Mouse (Mus musculus): ENCODE measurements around the gene Sall4.
"Not testable (repeated sequence)": the region's sequence is repeated elsewhere in the genome, so short reads cannot be mapped to it uniquely, and the experiment has no call there.

Sall4 gene

DNA sequence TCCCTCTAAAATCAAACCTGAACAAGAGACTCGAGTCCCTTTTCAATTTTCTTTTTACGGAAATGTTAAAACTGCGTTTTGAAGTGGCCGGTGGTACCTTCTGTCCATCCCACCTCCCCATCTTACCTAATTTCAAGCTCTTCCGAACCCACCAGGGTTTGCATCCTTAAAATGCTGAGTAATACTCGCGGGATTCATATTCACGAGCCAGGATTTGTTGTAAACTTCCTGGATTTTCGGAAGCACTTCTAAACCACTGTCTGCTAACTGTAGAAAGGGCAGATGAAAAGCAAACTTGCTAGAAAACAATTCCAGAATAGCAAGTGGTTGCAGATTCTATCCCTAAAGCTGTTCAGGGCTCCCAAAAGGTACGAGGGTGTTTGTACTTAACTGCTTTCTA is at the start of gene Sall4:
Sall4 (minus strand) TSS at position 362 of the 400 bp plus-strand sequence.
- DNase-seq, result no peak

DNA sequence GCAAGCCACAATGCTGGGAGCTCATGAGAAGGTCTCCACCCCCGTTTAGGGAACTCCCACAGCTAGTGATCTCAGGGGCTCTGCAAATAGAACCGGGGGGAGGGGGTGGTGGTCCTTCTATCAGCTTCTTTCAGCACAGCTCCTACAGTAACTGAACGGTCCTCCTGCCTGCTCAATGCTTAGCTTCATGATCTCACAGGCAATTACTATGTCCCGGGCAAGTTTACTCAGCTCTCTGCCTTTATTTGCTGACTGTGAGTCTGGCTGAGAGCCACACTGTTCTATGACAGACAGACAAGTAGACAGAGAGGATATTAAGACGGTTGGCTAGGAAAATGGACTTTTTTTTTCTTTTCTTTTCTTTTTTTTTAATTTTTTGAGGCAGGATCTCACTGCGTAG is 45.5 kb upstream of the Sall4 start:
- DNase-seq, result no peak

DNA sequence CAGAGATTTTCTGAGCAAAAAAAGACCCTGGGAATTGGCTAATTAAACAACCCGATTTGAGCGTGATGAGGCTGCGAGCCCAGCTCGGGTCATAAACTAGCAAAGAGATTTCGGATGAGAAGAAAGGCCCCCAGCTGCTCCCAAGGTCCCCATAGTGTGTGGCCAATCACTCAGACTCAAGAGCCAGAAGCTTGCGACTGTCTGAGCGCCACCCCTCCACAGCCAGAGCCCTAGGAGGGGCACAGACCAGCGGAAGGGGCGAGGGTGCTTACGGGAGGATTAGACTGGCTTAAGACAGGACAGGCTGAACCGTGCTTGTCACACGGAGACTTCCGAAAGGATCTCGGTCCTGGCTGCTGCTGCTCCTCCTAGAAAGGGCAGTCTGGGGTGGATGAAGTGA is 42.2 kb upstream of the Sall4 start:
- DNase-seq, result no peak

DNA sequence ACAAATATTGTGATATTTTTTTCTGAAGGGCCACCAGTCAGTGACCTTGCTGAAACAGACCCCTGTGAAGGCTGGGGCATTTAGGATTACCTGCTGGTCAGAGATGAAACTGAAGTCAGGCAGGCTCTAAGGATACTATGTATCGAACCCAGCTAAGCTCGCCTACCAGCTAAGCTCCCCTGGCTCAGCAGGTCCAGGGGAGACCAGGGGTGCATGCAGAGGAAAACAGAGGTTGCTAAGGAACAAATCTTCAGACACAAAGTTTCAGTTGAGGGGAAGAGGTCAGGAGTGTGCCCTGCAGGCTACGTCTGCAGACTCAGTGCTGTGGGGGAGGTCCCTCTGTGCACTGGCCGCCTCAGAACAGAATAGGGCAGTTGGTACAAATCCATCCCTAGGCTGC is 39.9 kb upstream of the Sall4 start:
- no peak for DNase-seq

DNA sequence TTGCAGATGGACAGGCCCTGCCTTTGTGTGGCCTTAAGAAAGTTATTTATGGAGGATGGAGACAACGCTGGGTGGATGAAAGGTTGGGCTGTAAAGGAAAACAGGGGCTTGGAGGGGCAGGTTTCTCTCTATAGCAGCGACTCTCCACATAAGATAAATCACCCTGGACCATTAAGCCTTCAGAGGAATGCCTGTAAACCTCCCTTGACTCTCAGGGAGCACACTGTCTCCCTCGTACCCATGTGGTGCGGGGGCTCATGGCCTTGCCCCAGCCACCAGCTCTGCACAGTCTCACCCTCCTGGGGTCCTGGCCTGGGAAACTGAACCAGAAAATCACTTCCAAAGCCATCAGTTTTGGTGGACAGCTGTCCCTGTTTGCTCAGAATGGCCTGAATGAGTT is 36.1 kb upstream of the Sall4 start:
- DNase-seq, result no peak

DNA sequence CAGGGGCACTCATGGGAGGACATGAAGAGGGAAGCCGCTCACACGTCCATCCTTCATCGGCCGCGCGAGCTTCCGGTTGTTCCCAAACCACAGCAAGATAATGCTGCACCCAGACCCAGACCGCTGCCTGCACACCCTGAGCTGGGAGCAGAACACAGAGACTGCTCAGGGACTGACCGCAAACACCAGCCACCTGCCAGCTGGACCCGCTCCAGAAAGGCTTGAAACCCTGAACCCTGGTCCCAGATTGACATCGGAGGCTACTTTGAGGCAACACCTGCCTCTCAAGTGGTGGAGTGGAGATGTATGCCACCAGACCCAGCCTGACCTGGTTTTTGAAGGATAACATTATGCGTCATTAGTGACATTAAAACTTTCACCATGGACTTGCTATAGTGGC is 31.6 kb upstream of the Sall4 start:
- DNase-seq, result no peak

DNA sequence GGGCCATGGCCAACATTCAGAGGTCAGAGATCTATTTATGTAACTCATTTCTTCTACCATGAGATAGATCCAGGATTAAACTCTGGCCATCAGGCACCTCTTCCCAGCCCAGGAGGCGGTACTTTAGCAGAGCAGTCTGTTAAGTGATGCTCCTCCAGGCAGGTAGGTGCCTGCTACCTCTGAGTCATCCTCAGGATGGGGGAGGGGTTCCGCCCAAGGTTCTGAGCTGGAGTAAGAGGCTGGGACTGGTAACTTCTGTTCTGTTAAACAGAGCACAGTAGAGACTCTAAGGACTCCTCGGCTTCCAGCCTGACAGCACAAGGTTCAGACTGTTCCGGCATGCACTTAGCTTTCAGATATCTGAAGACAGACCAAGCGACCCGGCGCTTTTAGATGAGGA is 31.2 kb upstream of the Sall4 start:
- DNase-seq, result no peak

DNA sequence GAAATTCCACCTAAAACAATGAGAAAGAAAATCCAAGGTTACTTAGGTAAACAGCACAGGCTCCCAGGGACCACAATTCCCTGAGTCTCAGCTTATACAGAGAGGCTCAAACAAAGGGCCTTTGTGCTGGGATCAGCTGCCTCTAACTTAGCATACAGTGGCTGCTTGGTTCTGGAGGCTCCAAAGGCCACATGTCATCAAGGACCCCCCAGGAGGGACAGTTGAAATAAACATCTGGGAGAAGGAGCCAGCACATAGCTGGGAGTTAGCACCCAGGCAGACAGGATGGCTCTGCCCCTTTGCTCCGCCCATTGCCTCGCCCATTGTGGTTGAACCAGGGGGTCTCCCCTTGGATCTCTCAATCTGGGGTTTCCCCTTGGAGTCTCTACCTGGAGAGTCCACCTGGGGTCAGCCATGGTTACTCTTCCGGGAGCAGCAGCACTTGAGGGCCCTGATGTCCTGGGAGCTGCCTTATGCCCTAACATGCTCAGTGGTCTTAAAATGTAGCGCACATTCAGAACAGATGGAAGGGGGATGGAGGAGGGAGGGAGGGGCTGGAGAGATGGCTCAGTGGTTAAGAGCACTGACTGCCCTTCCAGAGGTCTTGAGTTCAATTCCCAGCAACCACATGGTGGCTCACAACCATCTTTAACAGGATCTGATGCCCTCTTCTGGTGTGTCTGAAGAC is 23.5 kb upstream of the Sall4 start:
- peak; percentile 25 for DNase-seq

DNA sequence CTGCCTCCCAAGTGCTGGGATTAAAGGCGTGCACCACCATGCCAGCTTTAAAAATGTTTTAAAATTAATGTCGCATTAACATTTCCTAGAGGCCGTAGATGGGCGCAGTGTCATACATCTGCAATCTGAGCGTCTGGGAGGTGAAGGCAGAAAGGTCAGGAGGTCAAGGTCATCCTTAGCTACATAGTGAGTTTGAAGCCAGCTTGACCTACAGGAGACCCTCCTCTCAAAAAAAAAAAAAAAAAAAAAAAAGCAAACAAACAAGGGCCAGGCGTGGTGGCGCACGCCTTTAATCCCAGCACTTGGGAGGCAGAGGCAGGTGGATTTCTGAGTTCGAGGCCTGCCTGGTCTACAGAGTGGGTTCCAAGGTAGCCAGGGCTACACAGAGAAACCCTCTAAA is 18.4 kb upstream of the Sall4 start:
- no peak for DNase-seq

DNA sequence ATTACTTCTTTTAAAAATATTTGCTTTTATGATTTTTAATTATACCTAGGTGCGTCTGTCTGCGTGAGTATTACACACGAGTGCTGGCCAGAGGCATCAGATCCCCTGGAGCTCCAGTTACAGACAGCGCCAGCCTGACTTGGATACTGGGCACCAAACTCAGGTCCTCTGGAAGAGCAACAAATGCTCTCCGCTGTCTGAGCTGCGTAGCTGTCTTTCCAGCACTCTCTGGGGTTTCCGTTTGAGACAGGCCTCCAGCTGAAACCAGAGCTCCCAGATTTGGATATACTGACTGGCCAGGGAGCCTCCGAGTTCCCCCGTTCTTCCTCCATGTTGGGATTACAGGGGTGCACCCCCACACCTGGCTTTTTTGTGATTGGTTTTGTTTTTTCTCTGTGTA is 12.9 kb upstream of the Sall4 start:
- DNase-seq, result no peak

DNA sequence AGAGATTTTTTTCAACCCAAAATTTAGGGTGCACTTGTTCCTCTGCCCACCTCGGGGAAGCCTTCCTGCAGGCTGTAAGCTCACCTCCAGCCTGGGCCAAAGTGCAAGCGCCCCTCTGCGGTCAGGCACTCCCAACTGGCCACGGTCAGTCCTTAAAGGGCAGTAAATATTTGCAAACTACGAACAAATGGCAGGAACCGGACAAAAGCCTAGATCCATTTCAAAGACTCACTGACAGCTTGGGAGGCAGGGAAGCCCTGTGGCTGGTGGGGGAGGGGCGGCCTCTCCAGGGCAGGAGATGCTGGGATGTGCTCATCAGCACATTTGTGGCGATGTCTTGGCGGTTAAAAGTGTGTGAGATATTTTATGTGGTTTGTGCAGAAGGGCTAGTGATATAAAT is 12.3 kb upstream of the Sall4 start:
- DNase-seq, result no peak

DNA sequence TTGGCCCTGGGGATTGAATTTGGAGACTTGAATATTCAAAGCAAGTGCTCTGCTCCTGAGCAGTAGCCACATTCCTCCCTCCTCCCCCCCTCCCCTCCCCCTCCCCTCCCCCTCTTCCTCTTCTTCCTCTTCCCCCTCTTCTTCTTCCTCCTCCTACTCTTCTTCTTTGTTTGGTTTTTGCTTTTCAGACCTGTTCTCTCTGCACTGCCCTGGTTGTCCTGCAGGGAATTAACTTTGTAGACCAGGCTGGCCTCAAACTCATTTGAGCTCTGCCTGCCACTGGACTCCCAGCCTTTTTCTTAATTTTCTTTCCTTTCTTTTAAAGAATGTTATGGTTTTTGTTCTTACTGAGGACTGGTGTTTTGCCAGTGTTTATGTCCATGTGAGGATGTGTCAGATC is 9.7 kb upstream of the Sall4 start:
- no peak for DNase-seq

DNA sequence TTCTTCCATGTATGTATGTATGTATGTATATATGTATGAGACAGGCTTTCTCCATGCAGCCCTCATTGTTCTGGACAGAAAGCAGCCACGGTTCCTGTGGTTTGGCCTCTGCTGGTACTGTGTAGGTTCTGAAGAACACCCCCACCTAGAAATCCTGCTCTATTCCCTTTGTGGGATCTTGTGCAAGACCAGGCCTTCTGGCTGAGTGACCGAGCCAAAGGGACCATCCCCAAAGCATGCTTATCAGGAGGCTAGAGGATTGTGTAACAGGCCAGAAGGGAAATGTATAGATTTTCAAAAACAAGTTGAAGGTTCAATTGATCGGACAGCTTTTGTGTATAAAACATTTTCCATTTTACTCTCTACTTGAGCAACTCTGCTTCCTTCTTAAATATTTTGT is 8.5 kb upstream of the Sall4 start:
- DNase-seq, result no peak

DNA sequence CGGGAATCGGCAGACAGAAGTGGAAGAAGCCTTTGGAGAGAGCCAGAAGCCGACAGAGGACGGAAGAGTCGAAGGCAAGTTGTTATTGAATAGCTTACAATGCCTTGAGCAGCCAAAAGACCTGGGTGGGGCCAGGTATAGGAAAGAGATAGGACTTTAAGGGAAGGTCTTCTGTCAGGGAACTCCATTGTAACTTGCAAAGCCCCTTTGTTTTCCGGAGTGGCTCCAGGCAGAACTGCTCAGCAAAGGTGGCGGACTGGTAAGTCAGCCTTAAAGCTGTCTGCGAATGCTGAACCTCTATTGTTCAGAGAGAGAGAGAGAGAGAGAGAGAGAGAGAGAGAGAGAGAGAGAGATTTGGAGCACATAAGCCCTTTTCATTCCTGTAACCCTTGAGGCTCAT is 1.5 kb upstream of the Sall4 start:
- no peak for DNase-seq

DNA sequence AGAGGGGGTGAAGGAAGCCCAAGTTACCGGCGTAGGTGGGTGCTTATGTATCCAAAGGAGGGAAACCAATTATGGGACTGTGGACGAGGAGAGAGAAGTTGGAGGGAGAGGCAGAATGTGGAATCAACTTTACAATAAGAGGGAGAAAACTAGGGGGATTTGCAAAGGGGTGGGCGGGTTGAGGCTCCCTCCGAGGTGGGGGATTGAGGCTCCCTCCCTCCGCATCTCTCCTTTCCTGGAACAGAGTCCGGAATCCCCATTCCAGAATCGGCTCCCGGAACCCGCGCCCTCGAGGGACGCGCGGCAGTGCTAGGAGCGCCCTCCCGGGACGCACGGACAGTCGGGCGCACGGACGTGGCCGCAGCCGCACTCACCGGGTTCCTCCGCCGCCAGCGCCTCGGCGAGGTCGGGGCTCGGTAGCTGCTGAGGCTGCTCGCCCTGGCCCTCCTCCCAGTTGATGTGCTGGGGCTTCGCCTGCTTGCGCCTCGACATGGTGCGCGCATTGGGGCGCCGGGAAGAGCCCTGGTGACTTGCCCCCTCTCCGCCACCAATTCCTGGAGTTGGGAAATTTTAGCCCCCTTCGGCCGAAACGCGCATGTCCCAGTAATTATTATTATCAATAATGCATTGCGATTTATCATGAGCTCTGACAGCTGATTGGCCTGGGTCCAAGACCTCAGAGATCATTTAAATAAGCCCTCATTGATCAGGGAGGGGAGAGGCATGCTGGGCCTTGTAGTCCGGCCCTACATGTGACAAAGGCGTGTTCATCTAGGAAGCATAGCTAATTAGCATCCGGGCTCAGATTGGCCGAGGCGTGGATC is 993 bp downstream of the Sall4 start:
- peak; percentile 60 for DNase-seq

DNA sequence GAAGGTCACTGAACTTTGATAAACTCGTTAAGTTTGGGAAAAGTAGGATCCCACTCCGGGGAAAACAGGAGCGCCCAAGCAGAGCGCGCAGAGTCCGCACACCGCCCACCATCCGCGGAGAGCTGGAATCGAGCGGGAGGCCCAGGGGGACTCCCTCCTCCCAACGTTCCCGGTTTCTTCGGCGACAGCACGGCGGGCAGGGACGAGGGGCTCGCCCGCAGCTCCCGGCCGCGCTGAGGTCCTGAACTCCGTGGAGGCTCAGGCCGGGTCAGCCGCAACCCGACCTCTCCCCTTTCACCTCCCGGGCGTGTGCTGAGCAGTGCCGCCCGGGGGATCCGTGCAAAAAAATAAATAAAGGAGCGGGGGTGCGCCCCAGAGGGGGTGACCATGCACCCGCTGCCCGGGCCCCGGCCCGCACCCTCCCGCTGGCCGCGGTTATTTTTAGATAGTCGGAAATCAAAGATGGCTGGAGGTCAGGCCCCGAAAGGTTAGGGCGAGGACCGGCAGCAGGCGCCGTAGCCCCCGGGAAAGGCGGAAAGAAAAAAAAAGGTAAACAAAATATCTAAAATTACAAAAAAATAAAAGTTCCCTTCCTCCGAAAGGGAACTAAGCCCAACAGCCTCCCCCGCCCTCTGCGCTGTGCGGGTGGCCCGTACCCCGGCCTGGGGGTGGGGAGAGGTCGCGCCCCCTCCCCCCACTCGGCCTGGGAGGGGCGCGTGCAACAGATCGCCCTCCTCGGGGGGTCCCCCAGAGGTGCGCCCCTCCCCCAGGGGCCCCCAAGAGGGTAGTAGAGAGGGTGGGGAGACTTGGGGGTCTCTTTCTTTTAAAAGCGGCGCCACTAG is 1.8 kb downstream of the Sall4 start:
- DNase-seq, result no peak

DNA sequence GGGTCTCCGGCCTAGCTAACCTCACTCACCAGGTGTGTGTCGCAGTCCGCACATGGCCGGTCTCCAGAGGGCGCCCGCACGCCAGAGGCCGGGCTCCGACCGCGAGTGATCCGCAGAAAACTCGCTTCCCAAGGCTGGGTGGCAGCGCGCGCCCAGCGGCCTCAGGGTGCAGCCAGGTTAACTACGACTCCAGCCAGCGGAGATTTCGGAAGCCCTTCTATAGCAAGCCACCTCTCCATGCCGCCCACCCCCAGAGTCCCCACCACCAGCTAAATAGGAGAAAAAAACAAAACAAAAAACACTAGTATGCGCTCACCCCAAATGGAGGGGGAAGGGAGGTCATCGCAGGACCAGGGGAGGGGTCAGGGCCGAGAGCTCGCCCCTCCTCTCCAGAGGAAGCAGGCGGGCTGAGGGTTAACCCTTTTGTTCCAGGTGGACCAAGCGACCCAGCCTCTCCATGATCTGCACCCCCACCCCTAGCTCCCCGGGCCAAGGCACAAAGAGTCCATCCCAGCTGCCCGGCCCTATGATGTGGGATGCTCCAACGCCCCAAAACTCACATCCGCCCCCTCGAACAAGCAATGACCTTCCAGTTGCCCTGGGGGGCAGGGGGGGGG is 2.6 kb downstream of the Sall4 start:
- no peak for DNase-seq

DNA sequence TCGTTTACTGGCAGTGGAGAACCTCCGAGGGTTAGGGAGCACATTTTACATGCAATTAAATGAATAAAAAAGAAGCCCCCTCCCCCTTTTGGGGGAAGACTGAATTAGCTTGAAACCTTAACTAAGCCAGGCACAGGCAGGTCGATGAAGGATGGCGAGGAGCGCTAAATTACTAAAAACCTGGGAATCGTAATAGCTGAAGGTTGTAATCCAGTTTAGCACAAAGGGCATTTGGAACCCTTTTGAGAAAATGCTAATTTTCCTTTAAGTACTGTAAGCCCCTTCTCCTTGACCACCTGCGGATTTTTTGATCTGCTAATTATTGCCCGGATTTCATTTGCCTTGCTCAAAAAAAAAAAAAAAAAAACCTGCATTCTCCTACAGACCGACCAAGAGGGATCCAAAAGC is 3.3 kb downstream of the Sall4 start:
- no peak for DNase-seq

DNA sequence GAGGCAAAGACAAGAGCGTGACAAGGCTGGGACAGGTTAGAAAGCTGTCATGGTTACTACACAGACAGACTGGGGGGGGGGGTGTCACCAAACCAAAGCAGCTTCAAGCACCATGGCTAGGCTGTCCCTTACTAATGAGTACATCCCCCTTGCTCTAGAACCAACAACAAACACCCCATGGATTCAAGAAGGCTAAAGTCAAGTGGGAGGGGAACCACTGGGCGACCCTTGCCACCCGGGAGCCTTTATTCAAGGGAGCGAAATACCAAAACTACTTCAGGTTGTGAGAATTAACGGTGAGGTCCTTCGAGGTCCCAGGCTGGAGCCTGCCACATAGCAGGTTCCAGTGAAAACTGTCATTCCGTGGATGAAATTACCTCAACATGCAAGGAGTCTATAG is 4.0 kb downstream of the Sall4 start:
- no peak for DNase-seq

DNA sequence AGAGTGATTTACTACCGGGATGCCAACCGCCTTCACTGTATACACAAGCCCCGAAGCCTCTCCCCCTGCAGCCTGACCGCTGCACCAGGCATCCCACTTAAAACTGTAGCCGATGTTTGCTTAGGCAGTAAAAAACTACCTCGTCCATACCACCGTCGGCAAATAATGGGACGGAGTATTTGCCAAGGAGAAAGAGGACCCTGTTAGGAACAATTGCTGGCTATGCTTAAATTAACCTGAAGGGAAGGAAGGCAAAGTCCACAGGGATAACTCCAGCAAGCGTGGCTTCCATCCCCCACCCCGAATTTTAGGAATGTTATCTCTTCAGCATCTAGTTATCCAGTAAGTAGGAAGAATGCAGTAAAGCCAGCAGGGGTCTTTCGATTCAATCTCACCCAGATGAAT is 5.3 kb downstream of the Sall4 start:
- no peak for DNase-seq

DNA sequence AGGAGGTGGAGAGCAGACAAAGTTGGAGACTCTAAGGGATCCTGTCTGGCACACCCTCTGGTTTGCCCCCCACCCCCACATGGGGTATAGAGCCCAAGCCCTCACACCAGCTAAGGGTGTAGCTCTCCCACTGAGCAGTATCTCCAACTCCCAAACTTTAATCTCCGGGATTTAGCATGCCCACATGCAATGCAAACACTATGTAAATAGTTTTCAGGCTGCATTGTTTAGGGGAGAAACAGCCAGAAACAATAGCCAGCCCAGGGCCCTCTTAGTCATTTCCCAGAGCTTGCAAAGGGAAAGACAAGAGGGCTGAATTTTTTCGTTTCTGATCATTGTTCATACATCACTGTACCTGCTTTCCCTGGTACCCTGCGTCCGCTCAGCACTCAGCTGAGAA is 5.8 kb downstream of the Sall4 start:
- no peak for DNase-seq

DNA sequence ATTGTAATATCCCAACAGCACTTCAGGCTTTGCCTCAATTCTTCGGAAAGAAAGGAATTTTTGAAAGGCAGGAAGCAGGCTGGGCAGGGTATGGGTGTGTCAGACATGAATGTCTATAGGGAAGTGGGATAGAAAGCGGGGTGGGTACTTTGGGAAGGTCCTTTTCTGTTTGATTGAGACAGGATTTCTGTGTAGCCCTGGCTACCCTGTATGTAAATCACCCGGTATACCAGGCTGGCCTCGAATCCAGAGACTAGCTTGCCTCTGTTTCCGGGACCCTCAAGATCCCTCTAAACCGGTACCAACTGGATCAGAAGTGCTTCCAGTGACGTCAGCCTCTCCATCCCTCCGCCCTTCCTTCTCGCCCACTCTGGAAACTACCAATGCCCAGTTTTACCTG is 6.6 kb downstream of the Sall4 start:
- DNase-seq, result no peak

DNA sequence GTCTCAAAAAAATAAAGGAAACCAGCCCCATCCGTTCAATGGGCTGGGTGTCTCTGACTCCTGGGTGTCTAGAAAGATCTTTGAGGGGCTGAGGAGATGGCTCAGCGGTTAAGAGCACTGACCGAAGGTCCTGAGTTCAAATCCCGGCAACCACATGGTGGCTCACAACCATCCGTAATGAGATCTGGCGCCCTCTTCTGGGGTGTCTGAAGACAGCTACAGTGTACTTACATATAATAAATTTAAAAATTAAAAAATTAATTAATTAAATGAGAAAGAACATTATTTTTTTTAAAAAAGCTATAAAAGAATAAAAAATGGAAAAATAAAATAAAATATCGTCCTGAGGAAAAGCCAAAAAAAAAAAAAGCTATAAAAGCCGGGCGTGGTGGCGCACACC is 23.3 kb downstream of the Sall4 start:
- DNase-seq, result not testable (repeated sequence)
